Mouse (Mus musculus) heart, embryonic 11.5 days (tissue): ENCODE results near the gene Pde4a. TPM values are rescaled to one million over a fixed set of nuclear protein-coding genes. Genes with fewer than 3 reads are reported as not detected.
"Not testable (repeated sequence)": the region's sequence is repeated elsewhere in the genome, so short reads cannot be mapped to it uniquely, and the experiment has no call there.

Source experiments
- ATAC-seq: fragments of 200-750 bp; cut with Nextera tagmentation; replicated peaks from 2 replicates; pipeline ENCODE4 v1.8.0; 2017; ENCODE audit warnings: moderate library complexity; ENCODE audit not compliant: insufficient number of reproducible peaks, low FRiP score, low TSS enrichment
- H3K27ac ChIP-seq: fragments of 300-500 bp; sonication (generic); 2 replicates; pipeline ENCODE4 v1.5.1; 2014; ENCODE audit warnings: mild to moderate bottlenecking, low read depth, low read length
- H3K27me3 ChIP-seq: fragments of 300-500 bp; sonication (generic); 2 replicates; pipeline ENCODE4 v1.6.1; 2014; ENCODE audit warnings: mild to moderate bottlenecking, low read length, mixed read lengths; ENCODE audit not compliant: control insufficient read depth, insufficient read depth
- H3K36me3 ChIP-seq: fragments of 300-500 bp; sonication (generic); 2 replicates; pipeline ENCODE4 v1.6.1; 2014; ENCODE audit warnings: mild to moderate bottlenecking, low read length, moderate library complexity, mixed read lengths; ENCODE audit not compliant: control insufficient read depth, insufficient read depth
- H3K4me1 ChIP-seq: fragments of 300-500 bp; sonication (generic); 2 replicates; pipeline ENCODE4 v1.6.1; 2014; ENCODE audit warnings: low read length; ENCODE audit not compliant: control insufficient read depth, insufficient read depth
- H3K4me2 ChIP-seq: fragments of 300-500 bp; sonication (generic); 2 replicates; pipeline ENCODE4 v1.6.1; 2014; ENCODE audit warnings: mild to moderate bottlenecking, moderate library complexity
- H3K4me3 ChIP-seq: fragments of 300-500 bp; sonication (generic); 2 replicates; pipeline ENCODE4 v1.5.1; 2014; ENCODE audit warnings: low read depth, low read length
- H3K9ac ChIP-seq: fragments of 300-500 bp; sonication (generic); 2 replicates; pipeline ENCODE4 v1.6.1; 2014; ENCODE audit warnings: mild to moderate bottlenecking, low read depth, low read length, moderate library complexity
- H3K9me3 ChIP-seq: fragments of 300-500 bp; sonication (generic); replicated peaks from 2 replicates; pipeline ENCODE4 v1.6.1; 2016; ENCODE audit warnings: low read length; ENCODE audit not compliant: control insufficient read depth
- WGBS: fragments of 180-500 bp; shearing (Covaris S2); extraction: QIAGEN DNeasy Blood & Tissue Kit; methylation state at CpG from one replicate; pipeline ENCODE4 v1.1.7; 2014; ENCODE audit not compliant: insufficient replicate concordance; 5-methylcytosine and 5-hydroxymethylcytosine counted together
- polyA plus RNA-seq: library from polyadenylated mRNA; unstranded; fragments of >200 nt; fragmentation: Nextera tagmentation; extraction: Ambion mirVana; gene quantifications from 2 replicates; pipeline ENCODE4 v1.2.1, GENCODE M21; 2014

Gene Pde4a
- polyA plus RNA-seq, 1 experiment from 2014 or later = 7.6 TPM

DNA sequence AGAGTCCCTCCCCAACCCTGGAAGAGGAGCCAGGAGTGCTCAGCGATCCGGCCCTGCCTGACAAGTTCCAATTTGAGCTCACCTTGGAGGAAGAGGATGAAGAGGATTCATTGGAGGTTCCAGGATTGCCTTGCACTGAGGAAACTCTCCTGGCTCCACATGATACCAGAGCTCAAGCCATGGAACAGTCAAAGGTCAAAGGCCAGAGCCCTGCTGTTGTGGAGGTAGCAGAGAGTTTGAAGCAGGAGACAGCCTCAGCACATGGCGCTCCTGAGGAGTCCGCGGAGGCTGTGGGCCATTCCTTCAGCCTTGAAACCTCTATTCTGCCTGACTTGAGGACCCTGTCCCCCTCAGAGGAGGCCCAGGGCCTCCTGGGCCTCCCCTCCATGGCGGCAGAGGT is 45.3 kb downstream of the Pde4a start:
- Histone ChIP-seq H3K9ac (no peak overlapping the region), H3K27ac (no peak overlapping the region), H3K4me2 (no peak overlapping the region), H3K36me3 (no peaks in the 10 kb centered on the region), H3K27me3 (no peaks in the 10 kb centered on the region), H3K4me1 (no peaks in the 10 kb centered on the region), H3K4me3 (no peak overlapping the region), H3K9me3 (no peaks in the 10 kb centered on the region)
- no peak for ATAC-seq
- 80% methylated on average over 6 of the region's 6 CpGs for WGBS

- Histone ChIP-seq H3K36me3 (no peaks in the 10 kb centered on the region), H3K4me1 (no peaks in the 10 kb centered on the region), H3K9me3 (no peaks in the 10 kb centered on the region), H3K4me3 (no peak overlapping the region), H3K9ac (no peak overlapping the region), H3K27me3 (no peaks in the 10 kb centered on the region), H3K27ac (no peak overlapping the region), H3K4me2 (no peak overlapping the region)
- no peak for ATAC-seq
- WGBS = 84% methylated on average over 7 of the region's 7 CpGs
Observed at GRCm38 (mm10) chr9:21211624-21212023, 46.1 kb downstream of the Pde4a start.

DNA sequence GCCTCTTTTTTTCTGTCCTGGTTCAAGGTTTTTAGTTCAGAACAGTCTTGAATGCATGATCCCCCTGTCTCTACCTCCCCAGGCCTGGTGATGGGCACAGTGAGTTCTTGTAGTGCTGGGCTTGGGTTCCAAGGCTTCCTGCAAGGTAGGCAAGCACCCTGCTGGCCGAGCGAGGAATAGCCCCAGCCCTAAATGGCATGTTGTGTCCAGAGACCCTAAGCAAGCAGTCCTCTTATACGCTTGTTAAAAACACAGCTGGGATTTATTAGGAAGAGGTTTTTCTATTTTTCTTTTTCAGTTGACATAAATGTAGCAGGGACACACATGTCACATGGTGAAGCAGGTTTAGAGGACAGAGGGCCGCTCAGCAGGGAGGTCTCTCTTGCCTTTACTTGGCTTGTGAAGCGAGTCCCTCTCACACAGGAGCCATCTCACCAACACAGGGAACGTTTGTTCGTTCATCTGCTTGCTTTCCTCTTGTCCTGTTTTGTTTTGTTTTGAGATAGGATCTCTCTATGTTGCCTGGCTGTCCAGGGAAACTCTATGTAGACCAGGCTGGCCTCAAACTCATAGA is 48.2 kb downstream of the Pde4a start:
- no peaks in the 10 kb centered on the region for H3K4me1 ChIP-seq
- ATAC-seq = no peak
- H3K9ac ChIP-seq = no peak overlapping the region
- no peaks in the 10 kb centered on the region for H3K9me3 ChIP-seq
- no peaks in the 10 kb centered on the region for H3K36me3 ChIP-seq
- H3K4me3 ChIP-seq = no peak overlapping the region
- H3K27me3 ChIP-seq = no peaks in the 10 kb centered on the region
- 42% methylated on average over 7 of the region's 7 CpGs for WGBS
- H3K4me2 ChIP-seq = no peak overlapping the region
- H3K27ac ChIP-seq = no peak overlapping the region

DNA sequence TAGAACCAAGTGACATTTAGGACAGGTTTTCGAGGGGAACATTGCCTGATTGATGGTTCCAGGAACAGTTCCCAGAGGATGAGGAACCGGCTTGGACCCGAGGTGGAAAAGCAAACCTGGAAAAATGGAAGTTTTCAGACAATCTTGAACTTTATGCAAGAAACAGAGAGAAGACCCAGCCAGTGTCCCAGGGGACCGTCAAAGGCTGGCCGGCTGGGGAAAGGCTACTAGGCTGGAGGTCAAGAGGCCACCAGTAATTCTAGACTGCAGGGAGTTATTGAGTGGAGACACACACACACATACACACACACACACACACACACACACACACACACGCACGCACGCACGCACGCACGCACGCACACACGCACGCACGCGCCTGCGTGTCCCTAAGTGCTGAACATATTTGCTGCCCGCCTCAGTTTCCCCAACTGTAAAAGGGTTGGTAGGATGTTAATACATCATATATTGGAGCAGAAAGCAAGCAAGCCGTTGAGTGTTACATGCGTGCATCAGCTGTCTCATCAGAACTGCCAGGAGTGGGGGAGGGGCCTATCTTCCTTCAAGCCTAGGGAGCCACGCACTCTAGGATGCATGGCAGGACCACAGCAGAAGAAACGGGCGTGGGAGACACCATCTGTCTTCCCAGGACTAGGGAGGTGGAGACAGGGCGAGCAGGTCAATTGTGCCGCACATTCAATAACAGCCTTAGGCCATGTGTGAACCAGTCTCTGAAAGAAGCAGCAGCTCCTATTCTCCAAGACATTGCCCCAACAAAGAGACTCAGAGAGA is 50.7 kb downstream of the Pde4a start:
- ATAC-seq = no peak
- Histone ChIP-seq H3K4me1 (peaks cover 4% of the 10 kb centered on the region), H3K27ac (no peak overlapping the region), H3K36me3 (no peaks in the 10 kb centered on the region), H3K9ac (no peak overlapping the region), H3K4me2 (no peak overlapping the region), H3K9me3 (no peaks in the 10 kb centered on the region), H3K4me3 (no peak overlapping the region), H3K27me3 (no peaks in the 10 kb centered on the region)
- WGBS = 70% methylated on average over 25 of the region's 25 CpGs

DNA sequence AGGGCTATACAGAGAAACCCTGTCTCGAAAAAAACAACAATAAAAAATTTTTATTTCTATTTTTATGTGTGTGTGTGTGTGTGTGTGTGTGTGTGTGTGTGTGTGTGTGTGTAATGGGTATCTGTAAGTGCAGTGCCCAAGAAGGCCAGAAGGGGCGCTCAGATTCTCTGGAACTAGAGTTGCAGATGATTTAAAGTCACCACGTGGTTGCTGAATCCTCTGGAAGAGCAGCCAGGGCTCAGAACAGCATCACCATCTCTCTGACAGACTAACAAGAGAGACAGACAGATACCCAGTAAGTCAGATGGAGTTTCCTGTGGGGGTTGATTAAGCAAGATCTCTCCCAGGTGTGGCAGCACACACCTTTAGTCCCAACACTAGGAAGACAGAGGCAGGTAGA is 54.3 kb downstream of the Pde4a start:
- 57% methylated on average over 3 of the region's 3 CpGs for WGBS
- no peaks in the 10 kb centered on the region for H3K36me3 ChIP-seq
- H3K9ac ChIP-seq = no peak overlapping the region
- ATAC-seq = no peak
- H3K4me2 ChIP-seq = no peak overlapping the region
- H3K27me3 ChIP-seq = no peaks in the 10 kb centered on the region
- H3K4me1 ChIP-seq = peaks cover 6% of the 10 kb centered on the region
- no peaks in the 10 kb centered on the region; the same call in 1 of the 2 replicates for H3K9me3 ChIP-seq
- no peak overlapping the region for H3K27ac ChIP-seq
- no peak overlapping the region for H3K4me3 ChIP-seq

DNA sequence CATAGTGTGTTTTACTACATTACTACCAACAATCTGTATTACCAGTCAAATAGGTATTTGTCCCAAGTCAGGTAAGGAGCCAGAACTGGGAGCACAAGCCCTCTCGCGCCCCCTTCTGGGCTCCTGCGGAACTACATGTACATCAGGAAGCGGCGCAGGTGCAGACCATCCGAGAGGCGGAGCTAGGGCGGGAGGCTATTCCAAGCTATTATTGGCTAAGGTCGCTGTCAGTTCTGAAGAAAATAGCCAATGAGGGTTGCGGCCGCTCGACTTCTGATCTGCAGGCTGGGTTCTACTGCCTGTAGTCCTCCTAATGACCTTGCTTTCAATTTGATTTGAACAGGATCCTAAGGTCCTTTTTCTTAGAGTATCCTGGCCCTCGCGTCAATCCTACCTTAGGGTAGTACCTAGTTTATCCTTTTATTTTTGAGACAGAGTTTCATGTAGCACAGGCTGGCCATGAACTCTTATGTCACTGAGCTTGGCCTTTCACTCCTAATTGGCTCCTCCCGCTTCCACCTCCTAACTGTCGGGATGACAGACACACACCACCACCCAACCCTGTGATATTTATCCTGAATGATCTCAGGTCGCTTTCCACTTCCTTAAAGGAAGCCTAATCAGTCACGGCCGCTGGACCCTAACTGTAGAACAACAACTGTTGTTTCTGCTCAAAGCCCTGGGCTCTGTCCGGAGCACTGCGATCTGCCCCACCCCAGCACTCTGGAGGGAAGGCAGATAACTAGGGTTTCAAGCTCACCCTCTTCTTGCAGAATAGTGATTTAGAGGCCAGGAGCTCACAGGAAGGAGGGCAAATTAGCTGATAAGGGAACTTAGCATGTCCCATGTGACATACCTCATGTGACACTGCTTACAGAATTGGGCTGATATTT is 55.2 kb downstream of the Pde4a start:
- H3K4me3 ChIP-seq = peak overlapping the region; percentile 24
- 8% methylated on average over 21 of the region's 21 CpGs for WGBS
- no peaks in the 10 kb centered on the region; the same call in 1 of the 2 replicates for H3K9me3 ChIP-seq
- H3K27ac ChIP-seq = peak overlapping the region; percentile 74
- H3K9ac ChIP-seq = peak overlapping the region; percentile 54; the same call in 1 of the 2 replicates
- peaks cover 10% of the 10 kb centered on the region for H3K4me1 ChIP-seq
- peak; percentile 84 for ATAC-seq
- peak overlapping the region; percentile 62 for H3K4me2 ChIP-seq
- no peaks in the 10 kb centered on the region for H3K36me3 ChIP-seq
- no peaks in the 10 kb centered on the region for H3K27me3 ChIP-seq

GRCm38 (mm10) chr9:21221383-21221929 is 55.9 kb downstream of the Pde4a start:
- H3K4me2 ChIP-seq = peak overlapping the region; percentile 62
- H3K4me3 ChIP-seq = no peak overlapping the region

DNA sequence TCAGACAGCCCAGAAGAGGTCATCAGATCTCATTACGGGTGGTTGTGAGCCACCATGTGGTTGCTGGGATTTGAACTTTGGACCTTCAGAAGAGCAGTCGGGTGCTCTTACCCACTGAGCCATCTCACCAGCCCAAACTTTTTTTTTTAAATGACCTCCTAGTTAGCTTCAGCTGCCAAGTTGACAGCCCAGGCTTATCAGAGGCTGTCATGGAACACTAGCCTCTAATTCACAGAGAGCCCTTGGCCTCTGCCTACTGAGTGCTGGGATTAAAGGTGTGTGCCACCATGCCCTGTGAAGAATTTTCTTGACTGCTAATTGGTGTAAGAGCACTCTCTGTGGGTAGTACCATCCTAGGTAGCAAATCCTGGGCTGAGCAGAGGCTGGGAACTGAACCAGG is 58.0 kb downstream of the Pde4a start:
- 88% methylated on average over 1 of the region's 2 CpGs for WGBS
- H3K27ac ChIP-seq, H3K9me3 ChIP-seq, H3K4me2 ChIP-seq, H3K9ac ChIP-seq, H3K4me3 ChIP-seq, H3K27me3 ChIP-seq, ATAC-seq, H3K36me3 ChIP-seq: not testable (repeated sequence)
- peaks cover 18% of the 10 kb centered on the region for H3K4me1 ChIP-seq

More at GRCm38 (mm10) chr9:21221383-21221929, 55.9 kb downstream of the Pde4a start:
- WGBS = 18% methylated on average over 7 of the region's 7 CpGs
- H3K27me3 ChIP-seq = no peaks in the 10 kb centered on the region
- H3K9me3 ChIP-seq = no peaks in the 10 kb centered on the region; the same call in 1 of the 2 replicates
- H3K4me1 ChIP-seq = peaks cover 10% of the 10 kb centered on the region
- H3K27ac ChIP-seq = peak overlapping the region; percentile 74; the same call in 1 of the 2 replicates
- no peak overlapping the region for H3K9ac ChIP-seq
- no peaks in the 10 kb centered on the region for H3K36me3 ChIP-seq
- ATAC-seq = 0 out of 2 replicates have a peak, but pooled peaks have one; percentile 18
